Mouse (Mus musculus) cerebellum, adult 2 months (tissue): Measurements from ENCODE around the gene Spag5.
A peak's percentile ranks its signal among the peaks of the same experiment; 100 is the strongest.

Source experiments
- CTCF ChIP-seq: fragments of 200-500 bp; IDR thresholded peaks from 2 replicates; pipeline ENCODE4 v1.5.1; 2011; ENCODE audit warnings: low read depth, mild to moderate bottlenecking, control low read depth, low read length, moderate library complexity, borderline replicate concordance; ENCODE audit not compliant: insufficient read depth
- POLR2A ChIP-seq: fragments of 200-500 bp; IDR thresholded peaks from 2 replicates; pipeline ENCODE4 v1.6.1; 2011; ENCODE audit warnings: low read length, control low read depth, borderline replicate concordance; ENCODE audit not compliant: insufficient read depth

DNA sequence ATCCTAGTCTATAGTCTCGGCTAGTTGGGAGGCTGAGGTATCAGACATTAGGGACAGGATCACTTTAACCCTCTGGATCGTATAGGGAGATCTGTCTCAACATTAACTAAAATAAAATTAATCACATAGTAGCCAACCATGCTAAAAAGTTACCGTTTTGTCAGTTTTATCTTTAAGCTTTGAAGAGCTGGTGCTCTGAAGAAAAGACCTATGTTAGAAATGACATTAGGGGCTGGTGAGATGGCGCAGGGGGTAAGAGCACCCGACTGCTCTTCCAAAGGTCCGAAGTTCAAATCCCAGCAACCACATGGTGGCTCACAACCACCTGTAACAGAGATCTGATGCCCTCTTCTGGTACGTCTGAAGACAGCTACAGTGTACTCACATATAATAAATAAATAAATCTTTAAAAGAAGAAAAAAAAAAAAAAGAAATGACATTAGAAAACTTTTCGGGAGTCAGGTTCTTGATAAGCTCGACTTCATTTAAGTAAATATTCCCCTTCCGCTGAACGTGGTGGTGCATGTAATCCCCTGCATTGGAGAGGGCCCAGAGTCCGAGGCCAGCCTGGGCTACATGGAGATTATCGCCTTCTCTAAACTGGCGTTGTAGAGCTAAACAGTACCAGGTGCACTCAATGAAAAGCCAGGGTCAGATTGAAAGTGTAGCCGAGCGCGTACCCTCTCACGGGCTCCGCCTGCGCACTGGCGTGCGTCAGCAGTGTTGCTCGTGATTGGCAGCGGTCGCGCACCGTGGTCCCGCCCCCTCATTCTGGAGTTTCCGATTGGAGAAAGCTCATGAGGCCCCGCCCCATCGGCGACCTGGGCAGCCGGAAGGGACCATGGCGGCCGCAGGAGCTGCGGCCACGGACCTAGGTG lies 26.5 kb downstream of the Spag5 start, which contains the start of gene Pigs:
- TF ChIP-seq CTCF (no peak), POLR2A (peak; percentile 90)
